ENCODE assay signal across 8 mouse cellular contexts in the genomic region with DNA sequence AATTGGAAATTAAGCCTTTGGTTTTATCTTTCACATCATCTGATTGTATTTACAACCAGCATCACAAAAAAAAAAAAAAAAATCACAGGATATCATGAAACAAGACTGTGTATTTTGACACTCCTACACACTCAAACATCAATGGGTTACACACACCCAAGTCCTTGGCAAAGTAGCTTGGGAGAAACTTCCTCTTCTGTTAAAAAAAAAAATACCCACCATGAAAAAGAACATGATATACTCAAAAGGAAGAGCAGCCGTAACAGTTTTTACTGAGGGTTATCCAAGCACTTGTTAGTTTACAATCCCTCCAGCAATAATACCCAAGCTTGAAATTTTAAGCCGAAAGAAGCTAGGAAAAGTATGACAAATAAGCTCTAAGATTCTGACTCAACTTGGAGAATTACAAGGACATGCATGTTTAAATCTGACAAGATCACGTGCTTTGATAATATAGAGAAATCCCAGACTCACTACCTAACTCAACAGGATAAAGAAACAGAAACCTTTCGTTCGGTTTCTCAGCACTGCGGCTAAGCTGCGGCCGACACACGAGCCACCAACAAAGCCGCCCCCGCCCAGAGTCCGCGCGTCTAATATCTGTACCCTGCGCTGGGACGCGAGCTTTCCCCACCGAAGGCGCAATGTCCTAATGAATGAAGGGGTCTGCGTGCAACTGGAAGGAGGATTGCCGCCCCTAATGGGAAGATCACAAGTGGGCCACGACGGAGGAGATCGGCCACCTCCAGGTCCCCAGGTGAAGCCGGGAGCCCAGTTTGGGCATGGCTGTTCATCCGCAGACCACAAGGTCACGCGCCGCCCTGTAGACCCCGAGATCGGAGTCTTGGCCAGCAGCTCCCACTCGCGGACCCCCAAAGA. TPM values are rescaled to one million over a fixed set of nuclear protein-coding genes. Genes with fewer than 3 reads are reported as not detected.
A peak's percentile ranks its signal among the peaks of the same experiment; 100 is the strongest.
DNase-seq lines count a peak whose midpoint lies in the region; ATAC-seq and TF ChIP-seq lines count a peak whose summit lies in the region.

No protein-coding gene starts in this region.

- ATAC-seq in neural tube, embryonic 11.5 days (ENCODE audit: insufficient read depth, low FRiP score, low TSS enrichment) = peak; percentile 2; the same call in 1 of the 2 replicates
- 0 out of 2 replicates have a peak, but pooled peaks have one; percentile 1 for ATAC-seq in forebrain, embryonic 11.5 days (replicated peaks; ENCODE audit: low FRiP score)
- ATAC-seq in limb, embryonic 15.5 days (ENCODE audit: insufficient number of reproducible peaks, low FRiP score, low TSS enrichment, low read depth) = no peak

- H3K27me3 ChIP-seq in neural tube, embryonic 11.5 days (ENCODE audit: control insufficient read depth, insufficient read depth, low read length) = no peaks in the 10 kb centered on the region
- no peaks in the 10 kb centered on the region for H3K27me3 ChIP-seq in forebrain, embryonic 11.5 days (ENCODE audit: control insufficient read depth, insufficient read depth, low read length)
- H3K27me3 ChIP-seq in limb, embryonic 15.5 days = no peaks in the 10 kb centered on the region
- H3K27me3 ChIP-seq in small intestine, adult 2 months (ENCODE audit: control insufficient read depth, insufficient read depth, low read length) = no peaks in the 10 kb centered on the region

- H3K9ac ChIP-seq in neural tube, embryonic 11.5 days (ENCODE audit: low read length) = peak overlapping the region; percentile 94
- peak overlapping the region; percentile 99 for H3K9ac ChIP-seq in forebrain, embryonic 11.5 days (ENCODE audit: low read length)
- peak overlapping the region; percentile 76 for H3K9ac ChIP-seq in limb, embryonic 15.5 days

- no peak for TF ChIP-seq CTCF in small intestine, adult 2 months (IDR thresholded peaks at IDR 0.05; ENCODE audit: extremely low read depth, insufficient read length, insufficient replicate concordance, low read depth, low read length)

- H3K4me2 ChIP-seq in neural tube, embryonic 11.5 days (ENCODE audit: low read depth) = peak overlapping the region; percentile 88
- peak overlapping the region; percentile 61 for H3K4me2 ChIP-seq in forebrain, embryonic 11.5 days (ENCODE audit: low read depth, low read length, severe bottlenecking)
- H3K4me2 ChIP-seq in limb, embryonic 15.5 days = peak overlapping the region; percentile 70

- under 1% methylated on average over 33 of the region's 33 CpGs for WGBS in neural tube, embryonic 11.5 days
- 1% methylated on average over 26 of the region's 33 CpGs for WGBS in forebrain, embryonic 11.5 days
- WGBS in limb, embryonic 15.5 days = under 1% methylated on average over 33 of the region's 33 CpGs
- under 1% methylated on average over 33 of the region's 33 CpGs for WGBS in small intestine, adult 2 months

- peak overlapping the region; percentile 91 for H3K4me3 ChIP-seq in neural tube, embryonic 11.5 days (ENCODE audit: low read depth, low read length)
- peak overlapping the region; percentile 97 for H3K4me3 ChIP-seq in forebrain, embryonic 11.5 days (ENCODE audit: low read depth, low read length)
- peak overlapping the region; percentile 98 for H3K4me3 ChIP-seq in limb, embryonic 15.5 days
- H3K4me3 ChIP-seq in small intestine, adult 2 months (ENCODE audit: low read depth, low read length) = peak overlapping the region; percentile 78

- peaks cover 23% of the 10 kb centered on the region for H3K4me1 ChIP-seq in neural tube, embryonic 11.5 days (ENCODE audit: control insufficient read depth, insufficient read depth, low read length)
- H3K4me1 ChIP-seq in forebrain, embryonic 11.5 days (replicated peaks; ENCODE audit: control insufficient read depth, insufficient read depth, low read length) = peaks cover 16% of the 10 kb centered on the region
- peaks cover 38% of the 10 kb centered on the region for H3K4me1 ChIP-seq in limb, embryonic 15.5 days
- peaks cover 5% of the 10 kb centered on the region for H3K4me1 ChIP-seq in small intestine, adult 2 months (ENCODE audit: control insufficient read depth, insufficient read depth, insufficient read length, low read length)

- no peak for TF ChIP-seq POLR2A in small intestine, adult 2 months (IDR thresholded peaks at IDR 0.05; ENCODE audit: low read depth, low read length)

- peak; percentile 56 for DNase-seq in adrenal gland, postnatal 10 days
- no peak for DNase-seq in adrenal gland, postnatal 4 days (ENCODE audit: low spot score in 2 of 2)
- DNase-seq in neural tube, embryonic 11.5 days (ENCODE audit: low spot score) = no peak
- DNase-seq in neural tube, embryonic 10.5 days (ENCODE audit: extremely low spot score, low spot score) = no peak
- DNase-seq in forebrain, embryonic 11.5 days (ENCODE audit: low spot score) = no peak
- DNase-seq in layer of hippocampus, adult 18-20 months (ENCODE audit: low spot score in 2 of 2) = no peak

- peaks cover 29% of the 10 kb centered on the region for H3K36me3 ChIP-seq in neural tube, embryonic 11.5 days (ENCODE audit: control insufficient read depth, insufficient read depth, low read length)
- H3K36me3 ChIP-seq in forebrain, embryonic 11.5 days (ENCODE audit: control insufficient read depth, insufficient read depth, low read length) = peaks cover 31% of the 10 kb centered on the region
- peaks cover 64% of the 10 kb centered on the region for H3K36me3 ChIP-seq in limb, embryonic 15.5 days
- peaks cover 41% of the 10 kb centered on the region for H3K36me3 ChIP-seq in small intestine, adult 2 months (ENCODE audit: control insufficient read depth, insufficient read depth, low read length)

- no peaks in the 10 kb centered on the region for H3K9me3 ChIP-seq in neural tube, embryonic 11.5 days (ENCODE audit: control insufficient read depth, low read length)
- H3K9me3 ChIP-seq in forebrain, embryonic 11.5 days (ENCODE audit: control insufficient read depth, low read length) = no peaks in the 10 kb centered on the region
- H3K9me3 ChIP-seq in limb, embryonic 15.5 days = no peaks in the 10 kb centered on the region

- peak overlapping the region; percentile 89 for H3K27ac ChIP-seq in neural tube, embryonic 11.5 days (ENCODE audit: low read depth, low read length)
- peak overlapping the region; percentile 89 for H3K27ac ChIP-seq in forebrain, embryonic 11.5 days (ENCODE audit: low read depth, low read length)
- peak overlapping the region; percentile 96 for H3K27ac ChIP-seq in limb, embryonic 15.5 days
- H3K27ac ChIP-seq in small intestine, adult 2 months (ENCODE audit: insufficient read depth, low read depth, low read length) = peak overlapping the region; percentile 6

RNA-seq across cellular contexts. Expression of gene Trmt2a, which starts 0.7 kb away (rescaled TPM):
- 10 to 100 TPM; 34.2 to 46.7 TPM for total RNA-seq in adrenal gland, postnatal 10 days (2021)
- 10 to 100 TPM; 55.7 to 58.8 TPM for total RNA-seq in adrenal gland, postnatal 4 days (2021)
- 92.9 and 93.9 TPM in 2 replicates for polyA plus RNA-seq in neural tube, embryonic 11.5 days (2014; fragmentation: Nextera tagmentation; extraction: Ambion mirVana)
- 110 TPM in 2 replicates for polyA plus RNA-seq in forebrain, embryonic 11.5 days (2014; fragmentation: Nextera tagmentation; extraction: Ambion mirVana)
- polyA plus RNA-seq in limb, embryonic 15.5 days (2015; fragmentation: Nextera tagmentation; extraction: Ambion mirVana) = 103 and 110 TPM in 2 replicates
- 24.0 and 29.7 TPM in 2 replicates for polyA plus RNA-seq in small intestine, adult 2 months (2012; rRNA removed)
- total RNA-seq in layer of hippocampus, adult 18-20 months (2021) = 10 to 100 TPM; 50.7 to 53.0 TPM

RNA-seq across cellular contexts. Expression of gene Ranbp1, which starts 0.8 kb away (rescaled TPM):
- 100 to 1,000 TPM; 123 to 127 TPM for total RNA-seq in adrenal gland, postnatal 10 days (2021)
- 100 to 1,000 TPM; 167 to 187 TPM for total RNA-seq in adrenal gland, postnatal 4 days (2021)
- polyA plus RNA-seq in neural tube, embryonic 11.5 days (2014; fragmentation: Nextera tagmentation; extraction: Ambion mirVana) = 953 and 1,053 TPM in 2 replicates
- polyA plus RNA-seq in forebrain, embryonic 11.5 days (2014; fragmentation: Nextera tagmentation; extraction: Ambion mirVana) = 1,172 and 1,252 TPM in 2 replicates
- polyA plus RNA-seq in limb, embryonic 15.5 days (2015; fragmentation: Nextera tagmentation; extraction: Ambion mirVana) = 431 and 446 TPM in 2 replicates
- polyA plus RNA-seq in small intestine, adult 2 months (2012; rRNA removed) = 17.7 and 47.7 TPM in 2 replicates
- 10 to 100 TPM; 88.9 to 95.6 TPM for total RNA-seq in layer of hippocampus, adult 18-20 months (2021)

RNA-seq across cellular contexts. Expression of gene Gm49776, which starts 10.4 kb away (rescaled TPM):
- not detected for total RNA-seq in adrenal gland, postnatal 10 days (2021)
- not detected for total RNA-seq in adrenal gland, postnatal 4 days (2021)
- polyA plus RNA-seq in neural tube, embryonic 11.5 days (2014; fragmentation: Nextera tagmentation; extraction: Ambion mirVana) = 3.6 and 9.2 TPM in 2 replicates
- 6.2 TPM in 1 of 2 replicates, not detected in the other for polyA plus RNA-seq in forebrain, embryonic 11.5 days (2014; fragmentation: Nextera tagmentation; extraction: Ambion mirVana)
- 0.87 TPM in 1 of 2 replicates, not detected in the other for polyA plus RNA-seq in limb, embryonic 15.5 days (2015; fragmentation: Nextera tagmentation; extraction: Ambion mirVana)
- polyA plus RNA-seq in small intestine, adult 2 months (2012; rRNA removed) = not detected in 2 replicates
- total RNA-seq in layer of hippocampus, adult 18-20 months (2021) = not detected

RNA-seq across cellular contexts. Expression of gene Zdhhc8, which starts 12.8 kb away (rescaled TPM):
- total RNA-seq in adrenal gland, postnatal 10 days (2021) = 10 to 100 TPM; 18.9 to 20.5 TPM
- 10 to 100 TPM; 26.7 to 27.0 TPM for total RNA-seq in adrenal gland, postnatal 4 days (2021)
- 13.1 and 13.6 TPM in 2 replicates for polyA plus RNA-seq in neural tube, embryonic 11.5 days (2014; fragmentation: Nextera tagmentation; extraction: Ambion mirVana)
- polyA plus RNA-seq in forebrain, embryonic 11.5 days (2014; fragmentation: Nextera tagmentation; extraction: Ambion mirVana) = 15.8 and 18.6 TPM in 2 replicates
- 20.0 and 23.8 TPM in 2 replicates for polyA plus RNA-seq in limb, embryonic 15.5 days (2015; fragmentation: Nextera tagmentation; extraction: Ambion mirVana)
- polyA plus RNA-seq in small intestine, adult 2 months (2012; rRNA removed) = 21.3 and 27.8 TPM in 2 replicates
- total RNA-seq in layer of hippocampus, adult 18-20 months (2021) = 10 to 100 TPM; 69.4 to 75.9 TPM

RNA-seq across cellular contexts. Expression of gene Ccdc188, which starts 30.1 kb away (rescaled TPM):
- not detected for total RNA-seq in adrenal gland, postnatal 10 days (2021)
- not detected for total RNA-seq in adrenal gland, postnatal 4 days (2021)
- polyA plus RNA-seq in neural tube, embryonic 11.5 days (2014; fragmentation: Nextera tagmentation; extraction: Ambion mirVana) = not detected in 2 replicates
- not detected in 2 replicates for polyA plus RNA-seq in forebrain, embryonic 11.5 days (2014; fragmentation: Nextera tagmentation; extraction: Ambion mirVana)
- polyA plus RNA-seq in limb, embryonic 15.5 days (2015; fragmentation: Nextera tagmentation; extraction: Ambion mirVana) = not detected in 2 replicates
- not detected in 2 replicates for polyA plus RNA-seq in small intestine, adult 2 months (2012; rRNA removed)
- not detected for total RNA-seq in layer of hippocampus, adult 18-20 months (2021)

Comparison
In these comparisons a context has a peak if more than half of its experiments do, and no peak if none do; other contexts are left out.
1. H3K27ac ChIP-seq: peak in every context shown above with its lines; median percentile 96 in limb, embryonic 15.5 days; 89 in neural tube, embryonic 11.5 days; 89 in forebrain, embryonic 11.5 days; 6 in small intestine, adult 2 months.